Mouse (Mus musculus): ENCODE data around the gene Tbce. TPM values are rescaled to one million over a fixed set of nuclear protein-coding genes. Genes with fewer than 3 reads are reported as not detected.
A peak's percentile ranks its signal among the peaks of the same experiment; 100 is the strongest.

Tbce gene
- polyA plus RNA-seq, 1 experiment from 2014 or later = 56.7 TPM

DNA sequence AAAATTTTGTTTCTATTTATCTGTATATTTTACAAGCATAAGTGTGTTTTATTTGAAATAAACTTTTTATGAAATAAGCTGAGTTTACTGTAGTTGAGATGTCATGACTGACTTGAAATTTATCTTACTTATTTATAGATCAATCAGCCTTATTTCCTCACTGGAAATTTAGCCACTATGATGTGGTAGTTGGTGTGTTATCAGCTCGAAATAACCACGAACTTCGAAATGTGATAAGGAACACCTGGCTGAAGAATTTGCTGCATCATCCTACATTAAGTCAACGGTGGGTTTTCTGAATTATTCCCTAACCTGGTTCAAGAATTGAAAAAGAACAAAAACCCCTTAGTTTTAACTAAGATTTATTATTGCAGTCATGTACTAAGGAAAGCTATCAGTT lies 73.3 kb downstream of the Tbce start:
- no peaks in the 10 kb centered on the region for H3K27me3 ChIP-seq
- H3K4me1 ChIP-seq = no peaks in the 10 kb centered on the region
- no peak overlapping the region for H3K4me2 ChIP-seq (replicated peaks)
- WGBS = 82% methylated on average over 4 of the region's 4 CpGs
- peaks cover 4% of the 10 kb centered on the region; the same call in 1 of the 2 replicates for H3K36me3 ChIP-seq
- ATAC-seq (ENCODE audit: insufficient number of reproducible peaks, low FRiP score, low TSS enrichment, low read depth) = no peak
- H3K9me3 ChIP-seq (replicated peaks) = no peaks in the 10 kb centered on the region
- H3K4me3 ChIP-seq (replicated peaks) = no peak overlapping the region
- H3K9ac ChIP-seq = no peak overlapping the region
- H3K27ac ChIP-seq (replicated peaks) = no peak overlapping the region

GRCm38 (mm10) chr13:13965388-13965964 lies 74.0 kb downstream of the Tbce start:
- WGBS = 73% methylated on average over 19 of the region's 19 CpGs
- no peak overlapping the region for H3K27ac ChIP-seq (replicated peaks)
- no peak overlapping the region for H3K4me3 ChIP-seq (replicated peaks)
- H3K27me3 ChIP-seq = no peaks in the 10 kb centered on the region
- H3K4me1 ChIP-seq = no peaks in the 10 kb centered on the region
- H3K9ac ChIP-seq = no peak overlapping the region
- ATAC-seq (ENCODE audit: insufficient number of reproducible peaks, low FRiP score, low TSS enrichment, low read depth) = 0 out of 2 replicates have a peak, but pooled peaks have one; percentile 24
- no peaks in the 10 kb centered on the region for H3K9me3 ChIP-seq (replicated peaks)
- H3K36me3 ChIP-seq = peaks cover 4% of the 10 kb centered on the region; the same call in 1 of the 2 replicates
- no peak overlapping the region for H3K4me2 ChIP-seq (replicated peaks)

DNA sequence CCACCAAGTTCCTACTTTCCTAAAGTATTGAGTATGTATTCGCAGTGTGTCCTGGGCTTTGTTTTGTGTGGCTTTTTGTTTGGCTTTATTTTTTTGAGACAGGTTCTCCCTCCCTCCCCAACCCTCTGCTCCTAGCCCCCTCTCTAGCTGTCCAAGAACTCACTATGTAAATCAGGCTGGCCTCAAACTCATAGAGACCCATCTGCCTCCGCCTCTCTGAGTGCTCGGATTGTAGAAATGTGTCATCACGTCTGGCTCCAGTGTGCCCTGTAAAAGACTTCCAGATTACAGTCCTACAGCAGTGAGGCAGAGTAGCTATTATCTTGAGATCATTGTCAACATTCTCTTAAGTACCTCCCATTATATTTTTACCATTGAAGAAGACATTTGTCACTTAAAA lies 78.4 kb downstream of the Tbce start:
- no peak overlapping the region for H3K27ac ChIP-seq (replicated peaks)
- H3K9me3 ChIP-seq (replicated peaks) = no peaks in the 10 kb centered on the region
- no peak overlapping the region for H3K9ac ChIP-seq
- peaks cover 5% of the 10 kb centered on the region; the same call in 1 of the 2 replicates for H3K36me3 ChIP-seq
- 85% methylated on average over 4 of the region's 4 CpGs for WGBS
- no peak overlapping the region for H3K4me2 ChIP-seq (replicated peaks)
- H3K27me3 ChIP-seq = no peaks in the 10 kb centered on the region
- H3K4me1 ChIP-seq = no peaks in the 10 kb centered on the region
- H3K4me3 ChIP-seq (replicated peaks) = no peak overlapping the region
- ATAC-seq (ENCODE audit: insufficient number of reproducible peaks, low FRiP score, low TSS enrichment, low read depth) = no peak

- H3K36me3 ChIP-seq = peaks cover 5% of the 10 kb centered on the region; the same call in 1 of the 2 replicates
These were observed 79.2 kb downstream of the Tbce start for GRCm38 (mm10) chr13:13960211-13960610.

DNA sequence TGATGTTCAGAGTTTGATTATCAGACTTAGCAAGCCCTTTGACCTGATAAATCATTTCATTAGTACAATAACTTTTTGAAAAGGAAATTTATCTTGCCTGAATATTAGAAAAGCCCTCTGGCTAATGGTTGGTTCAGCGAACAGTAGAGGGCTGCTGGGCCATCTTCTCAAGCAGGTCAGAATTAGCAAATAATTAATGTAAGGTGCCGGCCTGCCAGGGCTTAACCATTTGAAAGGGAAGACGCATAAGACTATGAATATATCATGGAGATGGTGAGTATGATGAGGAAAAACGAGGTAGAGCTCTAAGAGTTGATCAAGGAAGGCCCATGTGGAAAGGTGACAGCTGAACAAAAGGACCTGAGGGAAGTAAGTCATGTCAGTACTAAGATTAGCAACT lies 82.8 kb downstream of the Tbce start:
- no peak for ATAC-seq (ENCODE audit: insufficient number of reproducible peaks, low FRiP score, low TSS enrichment, low read depth)
- no peaks in the 10 kb centered on the region for H3K27me3 ChIP-seq

More at GRCm38 (mm10) chr13:13960211-13960610, 79.2 kb downstream of the Tbce start:
- no peaks in the 10 kb centered on the region for H3K27me3 ChIP-seq
- no peak overlapping the region for H3K4me2 ChIP-seq (replicated peaks)
- WGBS = 86% methylated on average over 4 of the region's 4 CpGs
- H3K4me3 ChIP-seq (replicated peaks) = no peak overlapping the region
- H3K4me1 ChIP-seq = peaks cover 2% of the 10 kb centered on the region; the same call in 1 of the 2 replicates
- no peaks in the 10 kb centered on the region for H3K9me3 ChIP-seq (replicated peaks)
- no peak overlapping the region for H3K9ac ChIP-seq
- no peak for ATAC-seq (ENCODE audit: insufficient number of reproducible peaks, low FRiP score, low TSS enrichment, low read depth)
- no peak overlapping the region for H3K27ac ChIP-seq (replicated peaks)

DNA sequence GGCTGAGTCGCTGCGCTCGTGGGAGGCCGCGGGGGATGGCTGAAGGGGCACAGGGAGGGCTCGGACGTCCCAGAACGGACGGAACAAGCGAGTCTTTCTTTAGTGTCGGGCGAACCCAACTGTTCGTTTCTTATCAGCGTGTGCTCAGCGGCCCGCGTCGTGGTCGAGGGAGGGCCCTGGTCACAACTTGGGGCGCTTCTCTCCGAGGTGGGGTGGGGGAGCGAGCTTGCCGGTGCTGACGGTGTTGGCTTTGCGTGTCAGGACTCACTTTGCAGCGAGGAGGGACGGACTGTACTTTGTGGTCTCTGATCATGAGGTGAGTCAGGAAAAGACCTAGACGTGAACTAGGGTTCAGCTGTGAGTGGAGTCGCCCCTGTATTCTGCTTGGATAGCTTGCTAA lies 84.5 kb downstream of the Tbce start:
- Histone ChIP-seq H3K27ac (replicated peaks) (peak overlapping the region; percentile 85), H3K27me3 (no peaks in the 10 kb centered on the region), H3K4me1 (peaks cover 8% of the 10 kb centered on the region; the same call in 1 of the 2 replicates), H3K9me3 (replicated peaks) (no peaks in the 10 kb centered on the region), H3K4me2 (replicated peaks) (peak overlapping the region; percentile 68), H3K4me3 (replicated peaks) (peak overlapping the region; percentile 87), H3K36me3 (peaks cover 5% of the 10 kb centered on the region; the same call in 1 of the 2 replicates), H3K9ac (peak overlapping the region; percentile 78)
- peak; percentile 5 for ATAC-seq (ENCODE audit: insufficient number of reproducible peaks, low FRiP score, low TSS enrichment, low read depth)
- under 1% methylated on average over 29 of the region's 29 CpGs for WGBS

More for the DNA sequence above, 82.8 kb downstream of the Tbce start:
- Histone ChIP-seq H3K4me3 (replicated peaks) (no peak overlapping the region), H3K4me2 (replicated peaks) (no peak overlapping the region), H3K36me3 (peaks cover 5% of the 10 kb centered on the region; the same call in 1 of the 2 replicates), H3K9ac (no peak overlapping the region), H3K27ac (replicated peaks) (no peak overlapping the region), H3K4me1 (peaks cover 8% of the 10 kb centered on the region; the same call in 1 of the 2 replicates), H3K9me3 (replicated peaks) (no peaks in the 10 kb centered on the region)
- WGBS = 77% methylated on average over 4 of the region's 4 CpGs

DNA sequence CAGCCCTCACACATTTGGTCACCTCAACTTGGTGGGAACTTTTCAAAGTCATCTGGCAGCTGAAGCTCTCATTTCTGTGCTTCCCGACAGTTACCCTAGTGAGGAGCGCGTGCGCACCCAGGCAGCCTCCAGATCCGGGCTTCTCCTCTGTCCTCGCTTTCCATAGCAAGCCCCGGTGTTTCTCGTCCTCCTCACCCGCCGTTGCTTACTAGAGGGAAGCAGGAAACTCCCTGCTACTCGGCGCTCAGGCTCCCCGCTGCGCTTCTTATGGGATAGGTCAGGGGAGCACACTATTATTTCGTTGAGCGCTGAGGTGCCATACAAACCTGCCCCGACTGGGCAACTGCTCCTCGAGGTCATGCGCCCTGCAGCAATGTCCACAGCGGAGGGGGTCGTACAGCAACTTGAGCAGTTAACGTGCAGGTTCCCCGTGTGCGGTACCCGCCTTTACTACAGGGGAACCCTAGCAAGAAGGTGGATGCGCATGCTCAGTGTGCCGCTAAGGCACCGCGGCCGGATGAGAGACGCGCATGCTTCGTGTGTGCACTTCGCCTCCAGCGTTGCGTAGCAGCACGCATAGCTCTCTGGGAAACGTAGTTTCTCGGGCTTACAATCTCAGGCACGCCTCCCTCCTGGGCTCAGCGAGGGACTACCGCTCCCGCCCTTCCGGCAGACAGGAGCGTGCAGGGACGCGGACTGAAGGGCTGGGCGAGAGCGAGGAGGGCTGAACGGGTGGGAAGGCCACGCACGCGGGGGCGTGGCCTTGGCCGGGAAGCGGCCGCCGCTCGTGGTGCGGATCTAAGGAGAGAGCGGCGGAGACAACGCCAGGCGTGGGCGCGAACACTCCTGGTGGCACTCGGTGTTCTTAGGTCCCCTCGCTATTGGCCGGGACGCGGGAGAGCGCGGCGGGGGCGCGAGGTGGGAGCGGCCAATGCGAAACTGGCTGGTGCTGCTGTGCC lies 85.3 kb downstream of the Tbce start, which contains the start of gene B3galnt2:
Gene B3galnt2 (plus strand): TSS at position 596 of the 959 bp plus-strand sequence.
- peaks cover 8% of the 10 kb centered on the region; the same call in 1 of the 2 replicates for H3K4me1 ChIP-seq
- no peaks in the 10 kb centered on the region for H3K27me3 ChIP-seq
- no peaks in the 10 kb centered on the region for H3K9me3 ChIP-seq (replicated peaks)
- H3K27ac ChIP-seq (replicated peaks) = peak within 1 kb of the TSS; percentile 89
- ATAC-seq (ENCODE audit: insufficient number of reproducible peaks, low FRiP score, low TSS enrichment, low read depth) = peak; percentile 100
- no peaks in the 10 kb centered on the region for H3K36me3 ChIP-seq
- H3K4me3 ChIP-seq (replicated peaks) = peak within 1 kb of the TSS; percentile 87
- H3K4me2 ChIP-seq (replicated peaks) = peak within 1 kb of the TSS; percentile 80
- WGBS = under 1% methylated on average over 78 of the region's 78 CpGs
- H3K9ac ChIP-seq = peak within 1 kb of the TSS; percentile 78

Other genes with a start within 250 kb of the Tbce start
- 33.7 and 36.1 TPM in 2 replicates for gene B3galnt2, start 85.2 kb downstream of the Tbce start, polyA plus RNA-seq (2015; fragmentation: Nextera tagmentation; extraction: Ambion mirVana)
- 76.0 and 76.3 TPM in 2 replicates for gene Arid4b, start 23.6 kb upstream of the Tbce start, polyA plus RNA-seq (2015; fragmentation: Nextera tagmentation; extraction: Ambion mirVana)
- gene Ggps1, start 23.9 kb upstream of the Tbce start, polyA plus RNA-seq (2015; fragmentation: Nextera tagmentation; extraction: Ambion mirVana) = 48.3 and 48.7 TPM in 2 replicates